Mouse (Mus musculus): ENCODE measurements around the gene Sntg2.

GRCm38 (mm10) chr12:30200621-30201020, 172.6 kb downstream of the Sntg2 start:
- TF ChIP-seq CTCF (IDR thresholded peaks at IDR 0.05; ENCODE audit: borderline replicate concordance, insufficient read depth, low read length) (no peak), POLR2A (IDR thresholded peaks at IDR 0.05; ENCODE audit: low read depth, low read length) (no peak)

Data from embryonic fibroblast, embryonic 13.5 days (primary cell).